8 mouse cellular contexts compared by ENCODE assay signal in genomic region chr4:129130149-129130548, GRCm38 (mm10). TPM values are rescaled to one million over a fixed set of nuclear protein-coding genes. Genes with fewer than 3 reads are reported as not detected.
DNase-seq lines count a peak whose midpoint lies in the region; ATAC-seq and TF ChIP-seq lines count a peak whose summit lies in the region.

No protein-coding gene starts in this region.

- H3K9me3 ChIP-seq in hindbrain, embryonic 14.5 days (ENCODE audit: control insufficient read depth, low read length) = no peaks in the 10 kb centered on the region
- no peaks in the 10 kb centered on the region for H3K9me3 ChIP-seq in liver, embryonic 16.5 days (replicated peaks; ENCODE audit: control insufficient read depth, low read length)
- H3K9me3 ChIP-seq in neural tube, embryonic 14.5 days (ENCODE audit: control insufficient read depth, low read length) = no peaks in the 10 kb centered on the region

- H3K9ac ChIP-seq in hindbrain, embryonic 14.5 days = no peak overlapping the region
- H3K9ac ChIP-seq in liver, embryonic 16.5 days (ENCODE audit: low read depth, low read length) = no peak overlapping the region
- H3K9ac ChIP-seq in neural tube, embryonic 14.5 days (replicated peaks; ENCODE audit: low read depth, low read length) = no peak overlapping the region

- TF ChIP-seq CTCF in gastrocnemius, adult 2 months (IDR thresholded peaks at IDR 0.05) = peak; percentile 90

- ATAC-seq in hindbrain, embryonic 14.5 days (ENCODE audit: low FRiP score) = 0 out of 2 replicates have a peak, but pooled peaks have one; percentile 15
- ATAC-seq in liver, embryonic 16.5 days (ENCODE audit: low read depth) = no peak
- peak; percentile 36; the same call in 1 of the 2 replicates for ATAC-seq in neural tube, embryonic 14.5 days (ENCODE audit: low read depth)

- peaks cover 39% of the 10 kb centered on the region for H3K4me1 ChIP-seq in hindbrain, embryonic 14.5 days (replicated peaks; ENCODE audit: control insufficient read depth, insufficient read depth, low read length)
- peaks cover 10% of the 10 kb centered on the region for H3K4me1 ChIP-seq in liver, embryonic 16.5 days (ENCODE audit: control insufficient read depth, low read depth, low read length)
- peaks cover 7% of the 10 kb centered on the region; the same call in 1 of the 2 replicates for H3K4me1 ChIP-seq in neural tube, embryonic 14.5 days (ENCODE audit: control insufficient read depth, insufficient read depth, low read length)

- DNase-seq in gastrocnemius, adult 2 months = peak; percentile 41
- DNase-seq in gastrocnemius, adult 8-10 months (ENCODE audit: low spot score in 2 of 2) = no peak
- peak; percentile 80 for DNase-seq in NIH3T3 (ENCODE audit: low read depth)
- peak; percentile 80 for DNase-seq in embryo, embryonic 9.5 days (ENCODE audit: extremely low spot score)
- peak; percentile 63 for DNase-seq in hindbrain, embryonic 14.5 days (ENCODE audit: low spot score)
- no peak for DNase-seq in urinary bladder, adult 2 months (ENCODE audit: low spot score)

- peak overlapping the region; percentile 39 for H3K4me2 ChIP-seq in hindbrain, embryonic 14.5 days (replicated peaks)
- peak overlapping the region; percentile 53; the same call in 1 of the 2 replicates for H3K4me2 ChIP-seq in liver, embryonic 16.5 days (ENCODE audit: low read depth, low read length)
- H3K4me2 ChIP-seq in neural tube, embryonic 14.5 days (ENCODE audit: low read depth, low read length) = peak overlapping the region; percentile 30

- H3K27me3 ChIP-seq in hindbrain, embryonic 14.5 days (ENCODE audit: control insufficient read depth, insufficient read depth, low read length) = no peaks in the 10 kb centered on the region
- H3K27me3 ChIP-seq in liver, embryonic 16.5 days (ENCODE audit: control insufficient read depth, insufficient read depth, low read depth, low read length) = peaks cover 43% of the 10 kb centered on the region
- H3K27me3 ChIP-seq in neural tube, embryonic 14.5 days (ENCODE audit: control insufficient read depth, insufficient read depth, low read length) = no peaks in the 10 kb centered on the region

- intact Hi-C loops in gastrocnemius, adult 2 months (cut with DNase I) = no loop called here

- no peak overlapping the region for H3K4me3 ChIP-seq in gastrocnemius, adult 2 months
- no peak overlapping the region for H3K4me3 ChIP-seq in hindbrain, embryonic 14.5 days (replicated peaks; ENCODE audit: low read length)
- H3K4me3 ChIP-seq in liver, embryonic 16.5 days (ENCODE audit: low read depth, low read length) = no peak overlapping the region
- no peak overlapping the region for H3K4me3 ChIP-seq in neural tube, embryonic 14.5 days (ENCODE audit: low read depth, low read length)

- H3K27ac ChIP-seq in gastrocnemius, adult 2 months = no peak overlapping the region
- H3K27ac ChIP-seq in hindbrain, embryonic 14.5 days = 0 out of 2 replicates have a peak overlapping the region, but pooled peaks have one; percentile 32
- no peak overlapping the region for H3K27ac ChIP-seq in liver, embryonic 16.5 days (ENCODE audit: low read length)
- peak overlapping the region; percentile 23; the same call in 1 of the 2 replicates for H3K27ac ChIP-seq in neural tube, embryonic 14.5 days (ENCODE audit: low read depth, low read length)

- no peaks in the 10 kb centered on the region for H3K36me3 ChIP-seq in hindbrain, embryonic 14.5 days (replicated peaks; ENCODE audit: control insufficient read depth, insufficient read depth)
- no peaks in the 10 kb centered on the region for H3K36me3 ChIP-seq in liver, embryonic 16.5 days (ENCODE audit: control insufficient read depth, insufficient read depth)
- no peaks in the 10 kb centered on the region for H3K36me3 ChIP-seq in neural tube, embryonic 14.5 days (ENCODE audit: control insufficient read depth, insufficient read depth, low read length)

- 4% methylated on average over 8 of the region's 8 CpGs for WGBS in hindbrain, embryonic 14.5 days
- WGBS in liver, embryonic 16.5 days (ENCODE audit: insufficient replicate concordance) = 3% methylated on average over 8 of the region's 8 CpGs
- 0% methylated on average over 8 of the region's 8 CpGs for WGBS in neural tube, embryonic 14.5 days

RNA-seq across cellular contexts. Expression of gene Fndc5, which starts 6.7 kb away (rescaled TPM):
- total RNA-seq in gastrocnemius, adult 2 months (2021) = 100 to 1,000 TPM in 1 of 2 experiments, 10 to 100 TPM in 1; 52.1 to 132 TPM
- 10 to 100 TPM; 48.3 to 65.7 (median 58.5) TPM for total RNA-seq in gastrocnemius, adult 8-10 months (2022)
- 14.5 and 15.4 TPM in 2 replicates for polyA plus RNA-seq in hindbrain, embryonic 14.5 days (2014; fragmentation: Nextera tagmentation; extraction: Ambion mirVana)
- 0.44 and 0.71 TPM in 2 replicates for polyA plus RNA-seq in liver, embryonic 16.5 days (2015; fragmentation: Nextera tagmentation; extraction: Ambion mirVana)
- 27.4 and 32.4 TPM in 2 replicates for polyA plus RNA-seq in neural tube, embryonic 14.5 days (2014; fragmentation: Nextera tagmentation; extraction: Ambion mirVana)
- 5.9 and 7.1 TPM in 2 replicates for polyA plus RNA-seq in urinary bladder, adult 2 months (2012; rRNA removed)

RNA-seq across cellular contexts. Expression of gene Hpca, which starts 8.3 kb away (rescaled TPM):
- total RNA-seq in gastrocnemius, adult 2 months (2021) = not detected
- not detected for total RNA-seq in gastrocnemius, adult 8-10 months (2022)
- 56.2 and 68.7 TPM in 2 replicates for polyA plus RNA-seq in hindbrain, embryonic 14.5 days (2014; fragmentation: Nextera tagmentation; extraction: Ambion mirVana)
- polyA plus RNA-seq in liver, embryonic 16.5 days (2015; fragmentation: Nextera tagmentation; extraction: Ambion mirVana) = 0.27 and 0.37 TPM in 2 replicates
- polyA plus RNA-seq in neural tube, embryonic 14.5 days (2014; fragmentation: Nextera tagmentation; extraction: Ambion mirVana) = 41.5 and 56.4 TPM in 2 replicates
- polyA plus RNA-seq in urinary bladder, adult 2 months (2012; rRNA removed) = 0.46 and 0.55 TPM in 2 replicates

RNA-seq across cellular contexts. Expression of gene Tmem54, which starts 24.8 kb away (rescaled TPM):
- total RNA-seq in gastrocnemius, adult 2 months (2021) = not detected
- total RNA-seq in gastrocnemius, adult 8-10 months (2022) = not detected
- polyA plus RNA-seq in hindbrain, embryonic 14.5 days (2014; fragmentation: Nextera tagmentation; extraction: Ambion mirVana) = 0.33 TPM in 1 of 2 replicates, not detected in the other
- polyA plus RNA-seq in liver, embryonic 16.5 days (2015; fragmentation: Nextera tagmentation; extraction: Ambion mirVana) = 0.58 and 1.7 TPM in 2 replicates
- 0.32 TPM in 1 of 2 replicates, not detected in the other for polyA plus RNA-seq in neural tube, embryonic 14.5 days (2014; fragmentation: Nextera tagmentation; extraction: Ambion mirVana)
- 25.3 and 27.2 TPM in 2 replicates for polyA plus RNA-seq in urinary bladder, adult 2 months (2012; rRNA removed)

RNA-seq across cellular contexts. Expression of gene S100pbp, which starts 59.4 kb away (rescaled TPM):
- total RNA-seq in gastrocnemius, adult 2 months (2021) = 1 to 10 TPM; 4.7 to 4.9 TPM
- 1 to 10 TPM; 3.8 to 4.6 (median 4.4) TPM for total RNA-seq in gastrocnemius, adult 8-10 months (2022)
- polyA plus RNA-seq in hindbrain, embryonic 14.5 days (2014; fragmentation: Nextera tagmentation; extraction: Ambion mirVana) = 17.3 and 19.3 TPM in 2 replicates
- polyA plus RNA-seq in liver, embryonic 16.5 days (2015; fragmentation: Nextera tagmentation; extraction: Ambion mirVana) = 6.1 and 6.3 TPM in 2 replicates
- polyA plus RNA-seq in neural tube, embryonic 14.5 days (2014; fragmentation: Nextera tagmentation; extraction: Ambion mirVana) = 18.3 and 19.8 TPM in 2 replicates
- 19.8 and 21.7 TPM in 2 replicates for polyA plus RNA-seq in urinary bladder, adult 2 months (2012; rRNA removed)

RNA-seq across cellular contexts. Expression of gene Yars, which starts 59.4 kb away (rescaled TPM):
- 10 to 100 TPM; 39.8 to 43.0 TPM for total RNA-seq in gastrocnemius, adult 2 months (2021)
- 10 to 100 TPM; 31.2 to 44.4 (median 35.3) TPM for total RNA-seq in gastrocnemius, adult 8-10 months (2022)
- 111 and 118 TPM in 2 replicates for polyA plus RNA-seq in hindbrain, embryonic 14.5 days (2014; fragmentation: Nextera tagmentation; extraction: Ambion mirVana)
- 56.4 and 61.8 TPM in 2 replicates for polyA plus RNA-seq in liver, embryonic 16.5 days (2015; fragmentation: Nextera tagmentation; extraction: Ambion mirVana)
- 130 and 134 TPM in 2 replicates for polyA plus RNA-seq in neural tube, embryonic 14.5 days (2014; fragmentation: Nextera tagmentation; extraction: Ambion mirVana)
- 36.8 and 38.3 TPM in 2 replicates for polyA plus RNA-seq in urinary bladder, adult 2 months (2012; rRNA removed)

Comparison
In these comparisons a context has a peak if more than half of its experiments do, and no peak if none do; other contexts are left out.
1. DNase-seq: peak in gastrocnemius, adult 2 months (single experiment), NIH3T3 (single experiment), embryo, embryonic 9.5 days (single experiment) and hindbrain, embryonic 14.5 days (single experiment); none in gastrocnemius, adult 8-10 months (0 of 2) and urinary bladder, adult 2 months (single experiment).
2. H3K27ac ChIP-seq: peak in hindbrain, embryonic 14.5 days (single experiment) and neural tube, embryonic 14.5 days (single experiment); none in gastrocnemius, adult 2 months (single experiment) and liver, embryonic 16.5 days (single experiment).
3. RNA of gene Hpca, which starts 8.3 kb away (polyA plus RNA-seq): 41.5 to 56.4 TPM in neural tube, embryonic 14.5 days and 56.2 to 68.7 TPM in hindbrain, embryonic 14.5 days; 0.46 to 0.55 TPM in urinary bladder, adult 2 months and 0.27 to 0.37 TPM in liver, embryonic 16.5 days; every median in the first group is over 10 times any median in the second.
4. Peak in every context shown above with its lines, with median percentiles within 50 percentile points of each other: H3K4me2 ChIP-seq.